Mouse (Mus musculus) midbrain, postnatal 0 days (tissue): ENCODE data around the gene Zmiz1. TPM values are rescaled to one million over a fixed set of nuclear protein-coding genes. Genes with fewer than 3 reads are reported as not detected.
A peak's percentile ranks its signal among the peaks of the same experiment; 100 is the strongest.

Experiments used
- ATAC-seq: fragments of 200-750 bp; cut with Nextera tagmentation; 2 replicates; pipeline ENCODE4 v1.8.0; 2017; ENCODE audit warnings: moderate number of reproducible peaks, mild to moderate bottlenecking, moderate TSS enrichment, moderate library complexity; ENCODE audit not compliant: low FRiP score
- DNase-seq: peaks from one replicate; pipeline ENCODE4 v3.0.0-alpha.2; 2015; ENCODE audit warnings: low spot score
- H3K27ac ChIP-seq: fragments of 300-500 bp; sonication (generic); 2 replicates; pipeline ENCODE4 v1.5.1; 2014; ENCODE audit warnings: low read depth, mild to moderate bottlenecking, low read length, mixed read lengths
- H3K27me3 ChIP-seq: fragments of 300-500 bp; sonication (generic); 2 replicates; pipeline ENCODE4 v1.6.1; 2014; ENCODE audit warnings: low read length, control low read depth, mixed read lengths; ENCODE audit not compliant: insufficient read depth
- H3K36me3 ChIP-seq: fragments of 300-500 bp; sonication (generic); 2 replicates; pipeline ENCODE4 v1.6.1; 2014; ENCODE audit warnings: low read length, control low read depth, mixed read lengths; ENCODE audit not compliant: insufficient read depth
- H3K4me1 ChIP-seq: fragments of 300-500 bp; sonication (generic); 2 replicates; pipeline ENCODE4 v1.6.1; 2014; ENCODE audit warnings: mild to moderate bottlenecking, control low read depth, antibody characterized with exemption, low read length, mixed read lengths; ENCODE audit not compliant: insufficient read depth
- H3K4me2 ChIP-seq: fragments of 300-500 bp; sonication (generic); 2 replicates; pipeline ENCODE4 v1.6.1; 2014; ENCODE audit warnings: low read depth, mild to moderate bottlenecking, low read length, mixed read lengths; ENCODE audit not compliant: poor library complexity, severe bottlenecking
- H3K4me3 ChIP-seq: fragments of 300-500 bp; sonication (generic); 2 replicates; pipeline ENCODE4 v1.5.1; 2014; ENCODE audit warnings: low read depth, mild to moderate bottlenecking, low read length, moderate library complexity
- H3K9ac ChIP-seq: fragments of 300-500 bp; sonication (generic); replicated peaks from 2 replicates; pipeline ENCODE4 v1.6.1; 2014; ENCODE audit warnings: mild to moderate bottlenecking, low read length, moderate library complexity, mixed read lengths; ENCODE audit not compliant: poor library complexity, severe bottlenecking
- H3K9me3 ChIP-seq: fragments of 300-500 bp; sonication (generic); 2 replicates; pipeline ENCODE4 v1.6.1; 2016; ENCODE audit warnings: low read length, control low read depth
- CTCF ChIP-seq: IDR thresholded peaks from 2 replicates; pipeline ENCODE4 v1.5.1; 2016; ENCODE audit warnings: antibody characterized with exemption, mild to moderate bottlenecking
- WGBS: fragments of 180-500 bp; shearing (Covaris S2); extraction: QIAGEN DNeasy Blood & Tissue Kit; methylation state at CpG from one replicate; pipeline ENCODE4 v1.1.7; 2014; 5-methylcytosine and 5-hydroxymethylcytosine counted together
- polyA plus RNA-seq: library from polyadenylated mRNA; unstranded; fragments of >200 nt; fragmentation: Nextera tagmentation; extraction: Ambion mirVana; gene quantifications from 2 replicates; pipeline ENCODE4 v1.2.1, GENCODE M21; 2015
- total RNA-seq: library from RNA; depleted of rRNA; stranded (reverse); fragments of >200 nt; gene quantifications from 2 replicates; pipeline ENCODE4 v1.2.3, GENCODE M21; 2014

Gene Zmiz1
- total and polyA plus RNA-seq, 2 experiments from 2014 or later: 51.7 to 130 TPM

DNA sequence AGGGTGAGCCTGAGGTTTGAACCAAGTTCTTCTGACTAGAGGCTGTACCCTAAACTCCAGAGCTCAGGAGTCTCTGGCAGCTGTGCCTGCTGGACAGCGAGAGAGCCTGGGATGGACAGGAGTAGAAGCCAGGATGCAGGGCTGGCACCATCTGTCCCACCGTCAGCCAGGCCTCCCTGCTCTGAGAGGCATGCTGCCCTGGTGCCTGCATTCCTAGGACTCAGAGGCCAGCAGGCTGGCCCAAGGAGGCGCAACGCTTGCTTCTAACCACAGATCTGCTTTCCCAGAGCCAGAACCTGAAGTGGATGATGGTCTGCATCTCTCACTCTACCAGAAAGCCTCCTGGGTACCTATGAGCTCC is 76.6 kb downstream of the Zmiz1 start:
- DNase-seq (no peak), ATAC-seq (no peak)
- Histone ChIP-seq H3K4me3 (no peak overlapping the region), H3K4me2 (no peak overlapping the region), H3K9me3 (no peaks in the 10 kb centered on the region), H3K9ac (no peak overlapping the region), H3K36me3 (peaks cover 14% of the 10 kb centered on the region), H3K27ac (no peak overlapping the region), H3K4me1 (no peaks in the 10 kb centered on the region), H3K27me3 (no peaks in the 10 kb centered on the region)
- TF ChIP-seq CTCF: no peak
- 90% methylated on average over 4 of the region's 4 CpGs for WGBS

DNA sequence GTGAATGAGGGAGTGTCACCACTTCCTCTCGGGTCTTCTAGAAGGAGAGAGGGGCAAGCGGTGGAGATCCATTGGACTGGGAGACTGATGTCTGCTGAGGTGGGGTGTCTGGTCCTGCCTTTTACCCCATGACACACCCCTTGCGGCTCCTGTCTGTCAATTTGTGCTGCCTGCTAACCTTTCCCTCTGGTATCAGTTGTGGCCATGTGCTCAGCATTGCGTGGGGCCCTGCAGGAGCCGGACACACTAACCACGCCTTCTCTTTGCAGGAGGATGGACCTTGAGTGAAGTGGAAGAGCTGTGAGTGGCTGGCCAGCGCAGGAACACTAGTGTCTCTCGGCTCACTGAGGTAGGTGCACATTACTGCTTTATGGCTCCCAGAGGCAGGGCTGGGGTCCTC is 77.5 kb downstream of the Zmiz1 start:
- Histone ChIP-seq H3K27ac (no peak overlapping the region), H3K36me3 (peaks cover 14% of the 10 kb centered on the region), H3K4me2 (no peak overlapping the region), H3K9me3 (no peaks in the 10 kb centered on the region), H3K4me1 (no peaks in the 10 kb centered on the region), H3K27me3 (no peaks in the 10 kb centered on the region), H3K9ac (no peak overlapping the region), H3K4me3 (no peak overlapping the region)
- DNase-seq (no peak), ATAC-seq (no peak)
- WGBS: 95% methylated on average over 8 of the region's 8 CpGs
- no peak for TF ChIP-seq CTCF

DNA sequence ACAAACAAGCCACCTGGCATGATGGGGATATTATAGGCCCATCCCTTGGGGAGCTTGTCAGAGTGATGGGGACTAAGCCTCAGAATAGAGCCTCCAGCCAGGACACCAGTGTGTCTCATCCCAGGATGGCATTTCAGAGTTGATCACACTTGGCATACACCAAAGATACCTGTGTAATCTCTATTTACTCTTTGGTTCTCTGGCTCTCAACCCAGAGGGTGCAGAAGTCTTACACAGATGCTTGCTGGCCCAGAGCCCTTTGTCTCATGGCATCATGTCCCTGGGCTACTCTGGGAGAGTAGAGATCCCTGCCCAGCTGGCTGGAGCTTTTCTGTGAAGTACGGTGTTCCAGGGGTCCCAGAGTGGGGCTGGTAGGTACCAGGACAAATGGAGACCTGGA is 78.4 kb downstream of the Zmiz1 start:
- no peaks in the 10 kb centered on the region for H3K9me3 ChIP-seq
- H3K36me3 ChIP-seq: peaks cover 14% of the 10 kb centered on the region
- H3K27ac ChIP-seq: no peak overlapping the region
- H3K4me2 ChIP-seq: no peak overlapping the region
- H3K4me1 ChIP-seq: no peaks in the 10 kb centered on the region
- no peak for TF ChIP-seq CTCF
- DNase-seq: no peak
- H3K9ac ChIP-seq: no peak overlapping the region
- WGBS: 90% methylated on average over 1 of the region's 1 CpGs
- H3K27me3 ChIP-seq: no peaks in the 10 kb centered on the region
- no peak overlapping the region for H3K4me3 ChIP-seq
- ATAC-seq: no peak

DNA sequence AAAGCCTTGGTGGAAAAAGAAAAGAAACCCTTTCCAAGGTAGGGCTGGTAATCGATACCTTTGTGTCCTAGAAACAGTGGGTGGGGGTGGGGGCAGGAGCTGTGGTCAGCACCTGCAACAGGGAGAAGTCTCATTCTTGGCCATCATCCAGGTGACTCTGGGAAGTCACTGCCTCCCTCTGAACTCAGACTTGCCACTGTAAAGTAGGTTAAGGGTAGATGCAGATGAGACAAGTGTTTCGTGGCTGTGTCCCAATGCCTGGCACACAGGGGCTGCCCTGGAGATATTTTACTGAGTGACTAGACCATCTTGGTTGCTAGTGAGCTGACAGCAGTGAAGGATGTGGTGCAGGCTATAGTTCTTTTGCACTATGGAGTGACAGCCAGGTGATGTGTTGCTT is 79.5 kb downstream of the Zmiz1 start:
- Histone ChIP-seq H3K9ac (no peak overlapping the region), H3K9me3 (no peaks in the 10 kb centered on the region), H3K27ac (no peak overlapping the region), H3K36me3 (peaks cover 14% of the 10 kb centered on the region), H3K4me3 (no peak overlapping the region), H3K27me3 (no peaks in the 10 kb centered on the region), H3K4me2 (no peak overlapping the region), H3K4me1 (no peaks in the 10 kb centered on the region)
- ATAC-seq: no peak
- no peak for TF ChIP-seq CTCF
- 77% methylated on average over 2 of the region's 2 CpGs for WGBS
- no peak for DNase-seq

DNA sequence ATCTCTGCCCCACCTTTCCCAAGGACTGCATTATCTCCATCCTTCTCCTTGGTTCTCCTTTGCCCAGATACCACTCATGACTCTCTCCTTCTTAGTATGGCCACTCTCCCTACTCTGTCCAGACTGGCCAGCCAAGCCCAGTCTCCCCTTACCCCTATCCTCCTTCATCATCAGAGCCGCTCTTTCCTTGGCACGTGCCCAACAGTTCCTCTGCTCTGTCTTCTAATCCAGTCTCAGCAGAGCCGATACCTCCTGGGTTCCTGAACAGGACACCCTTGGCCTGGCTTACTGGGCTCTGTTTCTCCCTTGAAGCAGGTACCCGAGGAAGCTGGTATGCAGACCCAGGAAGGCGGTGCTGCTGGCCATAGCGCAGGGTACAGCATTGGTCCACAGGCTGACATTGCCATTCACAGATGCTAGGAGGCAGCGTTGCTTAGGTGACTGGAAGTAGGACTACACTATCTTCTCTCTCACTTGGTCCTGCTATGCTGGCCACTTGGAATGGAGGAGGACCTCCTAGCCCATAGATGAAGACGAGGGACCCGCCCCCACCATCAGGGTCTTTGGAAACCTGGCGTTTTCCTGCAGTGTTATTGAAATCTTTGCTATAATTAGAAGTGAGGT is 80.6 kb downstream of the Zmiz1 start:
- Histone ChIP-seq H3K9ac (no peak overlapping the region), H3K27me3 (no peaks in the 10 kb centered on the region), H3K4me3 (no peak overlapping the region), H3K4me1 (no peaks in the 10 kb centered on the region), H3K36me3 (peaks cover 14% of the 10 kb centered on the region), H3K9me3 (no peaks in the 10 kb centered on the region), H3K27ac (no peak overlapping the region), H3K4me2 (no peak overlapping the region)
- DNase-seq: no peak
- WGBS: 78% methylated on average over 10 of the region's 10 CpGs
- 0 out of 2 replicates have a peak, but pooled peaks have one; percentile 36 for ATAC-seq
- TF ChIP-seq CTCF: peak; percentile 43

DNA sequence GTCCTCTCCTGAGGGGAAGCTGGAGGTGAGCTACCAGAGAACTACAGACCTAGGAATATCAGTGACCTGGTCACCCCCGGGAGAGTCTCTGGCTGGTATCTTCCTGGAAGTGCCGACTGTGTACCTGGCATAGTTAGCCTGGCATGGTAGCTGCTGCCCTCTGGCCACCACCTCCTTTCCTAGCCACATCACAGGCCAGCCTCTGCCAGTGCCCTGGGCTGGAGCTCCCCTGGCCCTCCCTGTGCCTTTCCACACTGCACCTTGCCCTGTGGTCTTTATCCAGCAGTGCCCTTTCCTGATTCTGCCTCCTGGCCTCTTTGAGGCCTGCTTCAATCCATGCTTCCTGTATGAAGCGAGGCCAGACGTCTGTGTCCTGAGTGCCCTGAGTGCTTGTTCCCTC is 81.2 kb downstream of the Zmiz1 start:
- ATAC-seq (no peak), DNase-seq (no peak)
- Histone ChIP-seq H3K9ac (no peak overlapping the region), H3K4me3 (no peak overlapping the region), H3K27me3 (no peaks in the 10 kb centered on the region), H3K9me3 (no peaks in the 10 kb centered on the region), H3K36me3 (peaks cover 14% of the 10 kb centered on the region), H3K4me1 (no peaks in the 10 kb centered on the region), H3K27ac (no peak overlapping the region), H3K4me2 (no peak overlapping the region)
- 85% methylated on average over 4 of the region's 4 CpGs for WGBS
- no peak for TF ChIP-seq CTCF
